Mouse (Mus musculus) liver, postnatal 0 days (tissue): Measurements from ENCODE around the gene Prr27.

Experiments
- CTCF ChIP-seq: sonication (generic); IDR thresholded peaks from 2 replicates; pipeline ENCODE4 v1.5.1; 2016; ENCODE audit warnings: antibody characterized with exemption, low read depth
- EP300 ChIP-seq: IDR thresholded peaks from 2 replicates; pipeline ENCODE4 v1.6.1; 2016; ENCODE audit warnings: antibody characterized with exemption, low read depth, mild to moderate bottlenecking

DNA sequence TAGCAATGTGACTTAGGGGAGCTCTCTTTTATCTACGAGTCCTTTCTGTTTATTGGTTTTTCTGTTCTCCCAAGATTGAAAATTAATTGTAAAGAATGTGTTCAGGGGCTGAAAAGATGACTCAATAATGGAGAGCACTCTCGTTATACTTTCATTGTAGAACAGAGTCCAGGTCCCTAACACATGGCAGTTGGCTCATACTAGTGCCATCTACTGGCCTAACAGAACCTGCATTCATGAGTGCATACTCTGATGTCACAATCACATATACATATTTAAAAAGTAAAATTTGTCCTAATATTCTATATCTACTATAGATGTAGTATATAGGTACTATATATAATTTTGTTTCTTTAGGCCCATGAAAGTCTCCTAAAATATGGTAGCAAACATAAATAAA lies 16.2 kb upstream of the Prr27 start:
- no peak for TF ChIP-seq EP300
- TF ChIP-seq CTCF = no peak
